Mouse (Mus musculus): ENCODE data around the gene Pld6.

Pld6 gene

DNA sequence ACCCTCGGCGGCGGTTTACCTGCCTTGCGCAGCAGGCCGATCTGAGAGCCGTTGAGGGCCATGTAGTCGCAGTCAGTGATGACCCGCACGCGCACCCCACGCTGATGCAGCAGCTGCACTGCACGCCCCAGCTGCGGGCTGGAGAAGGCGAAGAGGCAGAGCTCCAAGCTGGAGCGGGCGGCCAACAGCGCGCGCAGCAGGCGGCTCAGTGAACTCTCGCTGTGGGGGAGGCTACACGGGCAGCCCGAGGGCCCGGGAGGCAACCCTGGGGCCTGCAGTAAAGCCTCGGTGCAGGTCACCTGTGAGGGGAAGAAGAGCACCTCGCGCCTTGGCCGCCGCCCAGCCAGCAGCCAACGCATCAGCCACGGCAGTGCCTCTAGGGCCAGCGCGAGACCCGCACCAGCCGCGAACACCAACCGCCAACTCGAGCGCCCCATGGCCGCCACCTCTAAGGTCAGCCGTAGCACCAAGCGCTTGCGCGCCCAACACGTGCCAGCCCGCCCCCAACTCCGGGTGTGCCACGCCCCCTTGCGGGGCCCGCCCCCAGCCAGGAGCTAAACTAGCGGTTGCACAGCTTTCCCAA is at the start of gene Pld6:
Pld6 (minus strand) TSS at position 447 of the 583 bp plus-strand sequence.
- DNase-seq (ENCODE audit: low spot score): no peak

GRCm38 (mm10) chr11:59821625-59822024 is 34.2 kb upstream of the Pld6 start:
- DNase-seq (ENCODE audit: low spot score): no peak

- no peak for DNase-seq (ENCODE audit: low spot score)
These were observed 30.5 kb upstream of the Pld6 start for GRCm38 (mm10) chr11:59817916-59818315.

- DNase-seq (ENCODE audit: low spot score): no peak
These were observed 28.1 kb upstream of the Pld6 start for GRCm38 (mm10) chr11:59815482-59816065.

GRCm38 (mm10) chr11:59814936-59815335 is 27.5 kb upstream of the Pld6 start:
- DNase-seq (ENCODE audit: low spot score): no peak

GRCm38 (mm10) chr11:59814311-59814710 is 26.9 kb upstream of the Pld6 start:
- DNase-seq (ENCODE audit: low spot score): no peak

GRCm38 (mm10) chr11:59813276-59813675 is 25.8 kb upstream of the Pld6 start:
- DNase-seq (ENCODE audit: low spot score): no peak

DNA sequence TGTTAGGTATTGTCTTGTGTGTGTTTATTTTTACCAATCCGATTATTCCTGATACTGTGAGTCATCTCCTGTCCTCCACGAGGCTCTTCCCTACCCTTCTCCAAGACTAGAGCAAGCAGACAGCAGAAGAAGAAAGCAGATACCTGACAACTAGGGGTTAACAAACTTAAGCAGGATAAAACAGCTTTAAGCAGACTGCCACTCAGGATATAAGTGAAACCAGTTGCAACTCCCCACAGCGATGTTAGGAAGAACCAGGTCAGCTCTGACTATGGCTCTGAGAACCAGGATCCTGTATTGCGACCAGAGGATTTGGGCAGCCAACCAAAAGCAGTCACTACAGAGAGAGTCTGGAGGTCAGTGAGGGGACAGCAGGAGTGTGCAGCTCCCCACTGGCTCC is 23.8 kb upstream of the Pld6 start:
- peak; percentile 45 for DNase-seq (ENCODE audit: low spot score)

- DNase-seq (ENCODE audit: low spot score): no peak
These were observed 23.2 kb upstream of the Pld6 start for GRCm38 (mm10) chr11:59810480-59811158.

DNA sequence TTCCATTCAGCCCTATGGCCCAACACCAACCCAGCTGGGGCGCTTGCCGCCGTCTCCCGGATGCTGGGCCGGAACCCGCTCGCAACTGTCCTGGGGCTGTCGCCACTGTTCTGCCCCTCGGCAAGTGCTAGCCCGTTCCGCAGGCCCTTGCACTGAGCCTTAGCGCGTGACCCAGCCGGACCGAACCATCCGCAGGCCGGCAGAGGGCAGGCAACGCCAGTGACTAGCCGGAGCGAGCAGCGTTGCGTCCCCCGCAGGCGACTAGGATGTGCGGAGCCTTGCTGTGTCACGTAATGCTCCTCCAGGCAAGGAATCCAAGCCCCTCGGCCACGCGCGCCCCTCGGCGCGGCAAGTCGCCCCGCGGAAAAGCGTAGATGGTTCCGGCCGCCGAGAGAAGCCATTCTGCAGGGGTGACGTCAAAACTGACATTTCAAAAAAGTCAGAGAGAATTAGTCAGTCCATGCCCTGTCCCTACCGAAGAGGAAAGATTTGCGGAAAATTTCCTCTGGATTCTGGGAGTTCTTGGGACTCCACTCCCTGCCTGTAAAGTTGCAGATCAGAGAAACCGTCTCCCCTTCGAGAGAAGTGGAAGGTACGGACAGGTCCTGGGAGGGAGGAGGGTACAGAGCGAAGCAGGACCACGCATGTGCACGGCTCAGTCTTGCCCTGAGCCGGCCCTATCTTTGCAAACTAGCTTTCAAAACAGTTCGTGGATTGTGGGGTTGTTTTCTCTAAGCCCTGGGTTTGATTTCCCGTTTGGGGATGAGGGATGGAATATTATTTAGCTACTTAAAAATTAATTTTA is 22.4 kb upstream of the Pld6 start, which contains the start of gene Flcn:
Flcn (minus strand) TSS at position 347 of the 805 bp plus-strand sequence.
- peak; percentile 91 for DNase-seq (ENCODE audit: low spot score)

DNA sequence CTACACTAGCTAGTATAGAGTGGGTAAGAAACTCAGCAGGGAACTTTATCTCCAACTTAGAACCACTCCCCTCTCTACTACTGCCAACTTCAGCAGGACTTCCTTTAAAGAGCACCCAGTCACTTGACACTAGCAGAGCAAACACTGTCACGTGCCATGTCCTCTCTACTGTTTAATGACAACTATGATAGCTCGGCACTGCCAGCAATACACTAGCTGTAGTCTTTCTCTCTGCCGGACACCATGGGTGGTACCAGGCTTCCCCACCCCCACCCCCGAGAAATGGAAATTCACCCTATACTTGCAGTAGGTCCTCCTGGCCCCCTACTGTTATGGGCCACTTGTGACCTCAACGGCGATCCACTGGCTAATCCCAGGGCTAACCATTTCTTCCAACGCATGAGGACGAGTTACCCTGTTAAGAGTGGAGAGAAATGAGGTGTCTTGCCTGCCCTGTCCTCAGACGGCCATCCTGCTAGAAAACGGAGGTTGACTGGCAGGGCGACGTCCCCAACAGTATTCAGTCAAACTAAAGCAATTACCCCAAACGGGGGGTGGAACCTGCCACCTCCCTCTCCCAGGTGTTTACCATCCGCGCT is 21.7 kb upstream of the Pld6 start:
- peak; percentile 90 for DNase-seq (ENCODE audit: low spot score)

DNA sequence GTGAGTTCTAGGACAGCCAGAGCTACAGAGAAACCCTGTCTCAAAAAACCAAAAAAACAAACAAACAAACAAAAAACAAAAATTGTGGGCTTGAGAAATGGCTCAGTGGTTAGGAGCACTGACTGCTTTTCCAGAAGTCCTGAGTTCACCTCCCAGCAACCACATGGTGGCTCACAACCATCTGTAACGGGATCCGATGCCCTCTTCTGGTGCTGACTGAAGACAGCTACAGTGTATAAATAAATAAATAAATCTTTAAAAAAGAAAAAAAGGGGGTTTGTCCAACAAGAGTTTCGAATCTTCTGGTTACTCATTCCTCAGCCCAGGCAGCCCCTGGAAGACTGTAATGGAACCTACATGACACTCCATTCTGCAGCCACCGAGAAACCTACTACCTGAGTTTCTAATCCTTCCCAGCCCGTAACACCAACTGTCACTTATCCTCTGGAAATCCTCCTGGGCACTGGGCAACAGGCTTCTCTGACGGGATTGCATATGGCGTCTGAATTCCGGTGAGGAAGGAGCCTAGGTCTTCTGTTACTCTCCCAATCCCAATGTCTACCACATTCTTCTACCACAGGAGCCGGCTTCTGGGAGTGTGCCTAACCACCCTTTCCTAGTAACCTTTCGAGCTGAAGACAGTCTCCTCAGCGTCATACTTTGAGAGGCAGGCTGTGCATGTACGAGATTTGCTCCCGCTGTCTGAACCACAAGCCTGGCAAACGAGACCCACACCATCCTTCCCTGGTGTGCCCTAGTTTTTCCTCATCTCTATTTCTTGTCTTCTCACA is 20.9 kb upstream of the Pld6 start:
- DNase-seq (ENCODE audit: low spot score): peak; percentile 23

GRCm38 (mm10) chr11:59805656-59806055 is 18.2 kb upstream of the Pld6 start:
- DNase-seq (ENCODE audit: low spot score): no peak

- no peak for DNase-seq (ENCODE audit: low spot score)
These were observed 17.8 kb upstream of the Pld6 start for GRCm38 (mm10) chr11:59805256-59805655.

GRCm38 (mm10) chr11:59804409-59805110 is 17.1 kb upstream of the Pld6 start:
- DNase-seq (ENCODE audit: low spot score): no peak

- no peak for DNase-seq (ENCODE audit: low spot score)
These were observed 16.1 kb upstream of the Pld6 start for GRCm38 (mm10) chr11:59803516-59803915.

DNA sequence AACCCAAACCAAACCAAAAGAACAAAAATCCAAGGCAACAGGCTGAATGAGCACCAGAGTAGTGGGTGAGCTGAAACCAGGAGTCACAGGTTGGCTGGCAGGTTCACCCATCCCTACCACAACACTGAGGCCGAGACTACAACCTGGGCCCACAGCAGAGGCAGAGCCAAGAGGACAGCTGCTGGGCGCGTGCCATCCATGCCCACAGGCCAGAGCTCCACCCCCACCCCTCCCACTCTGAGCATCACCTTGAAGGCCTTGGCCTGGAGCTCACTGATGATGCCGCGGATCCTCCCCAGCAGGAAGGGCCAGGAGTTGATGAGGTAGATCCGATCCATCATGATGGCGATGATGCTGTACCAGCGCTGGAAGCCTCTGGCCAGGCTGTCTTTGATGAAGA is 14.4 kb upstream of the Pld6 start:
- DNase-seq (ENCODE audit: low spot score): no peak

DNA sequence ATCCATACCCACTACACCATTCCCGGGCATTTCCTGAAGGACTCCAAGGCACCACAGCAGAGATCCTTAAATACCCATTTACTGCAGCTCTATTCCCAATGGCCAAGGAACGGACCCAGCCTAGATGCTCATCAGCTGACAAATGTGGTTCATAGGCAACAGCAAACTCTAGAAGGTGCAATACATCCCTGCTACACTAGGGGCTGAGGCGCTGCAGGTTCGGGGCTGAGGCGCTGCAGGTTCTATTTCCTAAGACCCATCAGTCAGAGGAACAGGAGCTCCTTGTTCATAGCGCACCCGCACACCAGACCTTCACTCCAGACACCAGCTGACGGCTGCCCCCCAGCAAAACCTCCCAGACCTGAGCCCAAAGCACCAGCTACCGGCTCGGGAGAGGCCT is 13.0 kb upstream of the Pld6 start:
- no peak for DNase-seq (ENCODE audit: low spot score)

GRCm38 (mm10) chr11:59793390-59793789 is 5.9 kb upstream of the Pld6 start:
- no peak for DNase-seq (ENCODE audit: low spot score)

DNA sequence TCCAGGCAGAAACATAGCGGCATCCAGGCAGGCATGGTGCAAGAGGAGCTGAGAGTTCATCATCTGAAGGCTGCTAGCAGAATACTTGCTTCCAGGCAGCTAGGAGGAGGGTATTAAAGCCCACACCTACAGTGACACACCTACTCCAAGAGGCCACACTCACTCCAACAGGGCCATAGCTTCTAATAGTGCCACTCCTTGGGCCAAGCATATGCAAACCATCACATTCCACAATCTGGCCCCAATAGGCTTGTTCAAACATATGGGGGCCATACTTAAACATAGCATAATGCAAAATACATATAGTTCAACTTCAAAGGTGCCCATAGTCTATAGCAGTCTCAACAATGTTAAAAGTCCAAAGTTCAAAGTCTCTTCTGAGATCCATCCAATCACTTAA is 1.9 kb upstream of the Pld6 start:
- no peak for DNase-seq (ENCODE audit: low spot score)

Measured in adipocyte (in vitro differentiated cells).